Mouse (Mus musculus) embryo, embryonic 10 days (tissue): ENCODE measurements around the gene Tnik.

Source experiments
- DNase-seq: peaks from one replicate; pipeline ENCODE4 v3.0.0-alpha.2; 2015; ENCODE audit warnings: low spot score

Gene Tnik

DNA sequence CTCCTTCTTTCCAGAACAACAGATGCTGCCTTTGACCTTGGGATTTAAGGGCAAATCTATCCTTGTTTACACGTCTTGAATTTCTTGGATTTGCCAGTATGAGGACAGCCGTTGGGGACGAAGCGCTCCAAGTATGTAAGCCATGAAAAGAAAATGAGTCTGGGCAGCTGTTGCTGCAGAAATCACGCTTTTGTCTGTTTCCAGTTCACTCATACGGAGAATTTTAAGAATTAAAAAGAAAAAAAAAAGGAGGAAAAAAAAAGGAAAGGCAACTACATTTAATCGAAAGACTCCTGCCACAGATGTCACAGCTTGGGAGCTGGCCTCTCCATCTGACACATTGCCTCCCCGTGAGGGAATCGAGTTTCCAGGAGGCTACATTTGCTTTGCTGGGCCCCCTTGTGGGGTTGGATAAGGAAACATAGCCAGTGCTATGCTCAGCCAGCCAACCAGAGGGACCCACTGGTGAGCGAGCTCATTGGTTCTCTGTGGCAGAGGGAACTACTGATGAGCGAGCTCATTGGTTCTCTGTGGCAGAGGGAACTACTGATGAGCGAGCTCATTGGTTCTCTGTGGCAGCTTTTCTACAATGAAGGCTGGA, 145.9 kb downstream of the Tnik start:
- peak; percentile 64 for DNase-seq

DNA sequence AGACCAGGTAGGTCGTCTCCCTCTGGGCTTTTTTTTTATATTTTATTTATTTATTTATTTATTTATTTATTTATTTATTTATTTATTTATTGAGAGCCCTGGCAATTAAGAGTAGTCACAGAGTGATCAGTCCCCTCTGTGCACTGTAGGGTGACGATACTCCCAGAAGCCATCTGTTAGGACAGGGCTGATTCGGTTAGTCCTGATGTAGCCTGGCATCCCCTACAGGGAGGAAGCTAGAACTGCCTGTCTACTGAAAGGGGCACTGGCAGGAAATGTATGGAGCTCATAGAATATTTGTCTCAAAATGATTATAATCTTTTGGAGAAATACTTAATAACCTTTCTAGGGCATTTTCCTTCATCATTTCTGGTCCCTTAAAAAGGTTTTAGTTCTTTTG, 147.3 kb downstream of the Tnik start:
- DNase-seq = peak; percentile 29

DNA sequence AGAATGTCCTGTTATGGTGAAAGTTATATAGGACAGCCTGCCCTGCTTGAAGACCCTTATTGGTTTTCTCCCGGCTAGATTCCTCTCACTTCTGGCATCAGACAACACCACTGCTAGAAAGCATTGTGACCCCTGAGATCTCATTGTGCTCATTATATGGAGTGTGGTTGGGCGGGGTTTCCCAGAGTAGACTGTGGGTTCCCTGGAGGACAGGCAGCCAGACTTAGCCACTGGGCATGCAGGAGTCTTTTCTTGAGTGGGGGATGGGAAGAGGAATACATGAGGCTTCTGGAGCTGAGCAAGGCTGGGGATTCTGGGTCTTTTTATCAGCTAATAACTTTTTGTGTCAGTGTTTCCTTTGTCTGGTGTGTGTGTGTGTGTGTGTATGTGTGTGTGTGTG, 153.0 kb downstream of the Tnik start:
- DNase-seq = peak; percentile 40

DNA sequence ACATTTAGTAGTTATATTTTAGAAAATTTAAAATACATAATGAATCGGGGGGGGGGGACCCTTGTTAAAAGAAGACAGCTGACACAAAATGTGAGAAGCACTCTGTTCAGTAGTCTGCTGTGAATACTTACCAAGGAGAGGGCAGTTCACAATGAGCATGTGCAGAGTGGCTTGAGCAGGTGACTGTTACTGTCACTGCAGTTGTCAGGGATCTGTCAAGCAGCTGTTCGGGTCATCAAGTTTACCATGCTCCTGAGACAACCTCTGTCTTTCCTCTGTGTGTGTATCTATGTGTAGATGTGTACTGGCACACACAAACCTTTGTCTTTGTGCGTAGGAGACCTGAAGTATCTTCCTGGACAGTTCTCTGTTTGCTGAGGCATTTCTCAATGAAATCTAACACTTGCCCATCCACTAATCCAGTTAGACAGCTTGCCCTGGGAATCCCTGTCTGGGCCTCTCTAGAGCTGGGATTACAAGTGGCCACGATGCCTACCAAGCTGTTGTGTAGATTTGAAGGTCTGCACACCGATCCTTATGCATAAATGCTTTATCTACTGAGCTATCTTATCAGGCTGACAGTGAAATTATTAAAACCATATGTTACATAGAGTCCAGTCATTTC, 154.2 kb downstream of the Tnik start:
- DNase-seq = no peak

DNA sequence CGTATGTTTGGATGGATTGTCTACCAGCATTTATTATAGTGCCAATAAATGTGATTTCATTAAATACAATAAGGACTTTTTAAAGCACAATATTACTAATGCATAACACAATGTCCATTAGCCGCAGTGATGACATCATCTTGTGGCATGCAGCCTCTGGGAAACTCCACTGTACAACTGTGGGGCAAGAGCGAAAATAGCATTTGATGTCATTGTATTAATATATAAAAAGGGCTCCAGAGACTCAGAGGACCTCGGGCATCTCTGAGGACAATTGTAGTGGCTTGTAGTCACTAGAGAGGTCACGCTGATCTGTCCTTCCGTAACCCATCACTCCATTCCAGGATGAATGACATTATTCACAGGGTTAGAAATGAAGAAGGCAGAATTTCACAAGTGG, 157.2 kb downstream of the Tnik start:
- no peak for DNase-seq

DNA sequence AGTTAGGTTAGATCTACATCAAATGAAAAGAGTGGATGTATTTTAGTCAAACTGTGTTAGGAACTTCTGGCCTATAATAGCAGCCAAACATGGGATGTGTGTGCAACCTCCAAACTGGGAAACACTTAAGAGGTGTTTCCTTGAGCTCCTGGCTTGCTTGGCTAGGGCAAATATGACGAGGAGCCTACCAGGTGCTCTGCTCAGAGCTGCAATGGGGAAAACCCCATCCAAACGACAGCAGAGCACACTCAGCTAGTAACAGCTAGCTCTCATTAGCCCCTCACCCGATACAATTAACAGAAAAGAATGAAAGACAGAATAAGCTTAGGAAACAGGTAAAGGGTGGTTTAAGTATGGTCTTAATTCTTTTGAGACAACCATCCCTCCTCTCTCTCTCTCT, 157.7 kb downstream of the Tnik start:
- no peak for DNase-seq

DNA sequence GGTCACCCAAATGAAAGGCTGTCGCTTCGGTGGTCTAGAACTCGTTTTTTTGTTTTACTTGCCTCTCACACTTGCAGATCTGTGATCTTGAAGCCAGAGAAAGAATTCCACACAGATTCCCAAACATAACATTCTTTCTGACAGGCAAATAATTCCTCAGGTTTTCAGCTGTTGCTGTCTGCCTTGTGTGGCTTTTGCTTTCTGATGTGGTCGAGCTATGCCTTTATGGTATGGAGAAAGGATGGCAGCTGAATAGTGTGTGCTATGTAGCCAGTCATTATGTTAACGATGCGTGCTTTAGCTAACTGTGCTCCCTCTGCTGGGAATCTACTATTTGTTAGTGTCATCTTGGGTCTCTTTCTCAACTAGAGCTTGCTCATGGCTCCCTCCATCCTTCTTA, 158.8 kb downstream of the Tnik start:
- DNase-seq = no peak

DNA sequence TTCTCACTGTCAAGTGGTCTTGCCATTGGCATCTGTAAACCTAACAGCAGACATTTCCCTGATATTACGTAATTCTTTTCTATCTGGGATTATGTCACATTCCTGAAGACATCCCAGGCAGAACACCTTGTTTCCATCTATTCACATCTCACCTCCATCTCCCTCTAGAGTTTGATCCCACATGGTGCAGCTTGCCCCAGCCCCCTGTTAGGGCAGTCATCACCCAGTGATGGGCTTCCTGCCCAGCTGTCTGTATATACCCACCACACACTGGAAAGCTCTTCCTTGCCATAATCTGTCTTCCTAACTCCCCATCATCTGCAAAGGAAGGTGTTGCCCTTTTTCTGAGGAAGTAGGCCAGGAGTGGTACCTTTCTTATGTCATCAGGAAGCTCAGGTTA, 159.2 kb downstream of the Tnik start:
- no peak for DNase-seq

DNA sequence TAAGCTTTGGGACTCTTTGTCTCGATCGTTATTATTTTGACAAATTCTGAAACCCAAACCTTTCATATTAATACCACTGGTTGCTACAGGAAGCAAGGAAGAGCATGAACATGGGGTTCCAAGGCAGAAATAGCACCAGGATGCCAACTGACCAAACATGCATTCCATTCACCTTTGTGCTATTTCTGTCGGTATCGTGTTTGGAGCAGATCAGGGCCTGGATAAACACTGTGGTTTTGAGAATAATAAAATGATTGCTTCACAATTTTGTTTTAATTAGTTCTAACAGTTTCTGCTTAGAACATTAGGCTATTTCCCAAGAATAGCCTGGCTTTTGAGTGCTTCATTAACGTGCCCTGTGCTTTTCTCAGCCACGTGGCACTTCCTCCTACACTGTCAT, 162.9 kb downstream of the Tnik start:
- no peak for DNase-seq

DNA sequence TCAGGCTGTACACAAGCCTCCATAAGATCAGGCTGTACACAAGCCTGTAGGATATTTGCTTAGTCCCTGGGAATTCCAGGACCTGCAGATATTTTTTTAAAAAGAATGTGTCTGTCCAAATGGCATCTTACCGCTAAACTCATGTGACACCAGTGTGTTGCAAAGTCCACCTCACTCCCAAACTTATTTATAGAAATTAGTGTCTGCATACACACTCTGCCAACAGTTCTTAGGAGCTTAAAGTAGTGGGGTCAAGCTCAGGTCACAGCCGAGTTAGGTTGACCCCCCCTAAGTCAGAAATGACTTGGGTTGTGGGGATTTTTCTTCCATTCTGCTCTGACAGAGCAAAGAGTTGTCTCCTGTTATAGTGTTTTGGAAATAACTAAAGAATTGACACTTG, 168.4 kb downstream of the Tnik start:
- DNase-seq = no peak

DNA sequence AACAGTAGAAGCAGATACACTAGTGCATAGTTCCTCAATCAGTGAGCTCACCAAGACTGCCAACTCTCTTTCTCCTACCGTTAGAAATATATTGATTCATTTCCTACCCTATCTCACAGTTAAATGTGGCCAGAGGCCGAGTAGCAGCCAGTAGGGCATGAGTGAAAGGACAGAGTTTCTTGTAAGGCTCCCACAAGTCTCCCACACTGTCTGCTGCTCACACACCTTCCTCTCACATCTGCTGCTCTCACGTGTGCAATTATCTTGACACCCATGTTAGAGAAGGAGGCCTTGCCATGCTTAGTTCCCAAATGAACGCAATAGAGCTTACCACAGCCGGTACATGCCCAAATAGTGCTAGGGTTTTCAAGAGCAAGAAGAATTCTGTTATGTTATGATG, 169.3 kb downstream of the Tnik start:
- no peak for DNase-seq

DNA sequence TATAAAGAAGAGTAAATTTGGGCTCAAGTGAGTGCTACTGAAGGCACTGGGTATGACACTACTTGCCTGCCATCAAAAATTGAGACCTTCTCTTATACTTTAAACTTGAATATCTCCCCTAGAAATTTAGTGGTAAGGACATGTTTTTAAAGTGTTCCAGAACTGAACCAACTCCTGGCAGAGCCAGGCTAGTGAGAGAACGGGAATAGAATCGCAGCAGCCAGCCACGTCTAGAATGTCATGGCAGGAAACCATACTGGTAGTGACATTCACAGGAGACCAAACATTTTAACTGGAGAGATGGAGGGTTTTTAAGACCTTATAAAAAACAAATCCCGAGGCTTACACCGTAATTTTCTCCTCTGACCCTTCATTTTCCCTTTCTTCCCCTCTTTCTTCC, 172.5 kb downstream of the Tnik start:
- no peak for DNase-seq

DNA sequence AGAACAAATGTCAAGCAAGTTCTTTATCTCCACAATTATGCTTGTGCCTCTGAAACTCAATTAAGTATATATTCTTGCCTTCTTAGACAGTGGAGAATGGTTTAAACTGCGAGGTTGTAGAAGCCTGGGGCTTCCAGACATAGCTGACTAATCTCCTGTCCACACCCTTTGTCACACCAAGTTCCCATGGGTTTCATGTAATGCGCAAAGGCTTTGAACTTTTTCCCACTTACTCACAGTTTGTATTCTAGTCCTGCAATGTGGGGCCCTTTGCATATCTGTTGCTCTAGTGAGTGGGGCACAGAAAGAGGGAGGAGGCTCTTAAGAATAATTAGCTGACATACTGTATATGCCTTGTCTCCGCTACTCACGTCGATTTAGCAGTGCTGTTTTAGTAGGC, 174.4 kb downstream of the Tnik start:
- DNase-seq = no peak

DNA sequence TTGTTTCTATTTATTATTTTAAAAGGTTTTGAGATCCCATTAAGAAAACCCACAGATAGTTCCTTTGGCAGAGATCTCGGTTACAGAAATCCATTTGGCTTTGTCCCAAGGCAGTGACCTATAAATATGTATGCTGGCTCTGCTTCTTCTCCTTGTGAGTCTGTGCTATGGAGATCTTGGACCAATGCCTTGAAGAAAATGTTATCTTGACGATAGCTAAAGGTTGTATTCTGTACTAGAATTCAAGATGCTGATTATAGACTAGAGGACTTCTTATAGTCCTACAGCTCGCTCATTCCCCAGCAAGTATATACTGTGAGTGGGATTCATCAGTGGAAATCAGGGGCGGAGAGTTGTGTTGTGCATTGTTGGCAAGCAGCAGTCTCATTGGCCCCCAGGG, 178.5 kb downstream of the Tnik start:
- DNase-seq = no peak

DNA sequence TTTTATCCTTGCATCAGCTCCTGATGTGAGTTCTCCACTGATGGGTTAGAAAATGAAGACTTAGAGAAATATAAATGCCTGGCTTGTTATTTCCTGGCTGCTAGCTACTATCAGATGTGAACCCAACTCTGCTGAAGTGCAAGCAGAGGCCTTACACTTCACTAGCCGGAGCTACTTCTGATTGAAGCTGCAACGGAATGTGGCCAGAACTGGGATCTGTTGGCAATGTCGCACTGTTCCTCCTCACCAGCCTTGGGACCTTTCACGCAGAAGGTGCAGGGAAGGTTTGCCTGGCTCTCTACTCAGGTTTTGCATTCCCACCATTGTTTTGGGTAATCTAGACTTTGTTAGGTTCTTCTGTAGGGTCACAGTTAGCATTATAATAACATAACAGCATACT, 179.1 kb downstream of the Tnik start:
- no peak for DNase-seq

DNA sequence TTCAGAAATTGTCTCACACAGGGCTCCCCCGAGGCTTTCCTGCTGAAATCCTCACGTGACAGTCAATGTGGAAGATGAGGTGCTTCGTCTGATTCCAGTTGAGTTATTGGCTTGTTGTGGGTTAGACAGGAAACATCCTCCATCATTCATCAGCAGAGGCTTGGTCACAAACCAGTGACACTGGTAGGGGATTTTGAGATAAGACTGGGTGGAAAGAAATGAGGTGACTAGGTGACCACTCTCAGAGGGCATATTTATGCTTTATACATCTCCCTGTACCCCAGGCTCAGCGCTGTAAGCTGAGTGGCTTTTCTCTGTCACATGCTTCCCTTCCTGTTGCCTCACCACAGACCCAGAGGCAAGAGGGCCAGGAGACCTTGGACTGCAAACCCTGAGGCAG, 184.9 kb downstream of the Tnik start:
- no peak for DNase-seq

DNA sequence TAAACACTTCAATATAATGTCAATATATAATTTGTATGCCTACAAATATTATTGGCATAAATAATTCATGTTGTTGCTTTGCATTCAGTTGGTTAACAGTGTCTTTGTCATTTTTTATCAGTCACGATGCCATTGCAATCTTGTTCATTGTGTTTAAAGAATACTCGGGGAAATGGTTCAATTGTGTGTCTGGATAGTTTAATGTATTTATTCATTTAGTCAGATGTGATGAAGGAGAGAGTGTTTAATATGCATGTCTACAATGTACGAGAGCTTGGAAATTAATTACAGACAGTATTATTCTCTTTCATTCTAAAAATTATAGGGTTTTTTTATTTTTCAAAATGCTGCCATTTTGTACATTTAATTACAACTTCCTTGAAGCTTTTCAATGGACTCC, 190.4 kb downstream of the Tnik start:
- DNase-seq = no peak

DNA sequence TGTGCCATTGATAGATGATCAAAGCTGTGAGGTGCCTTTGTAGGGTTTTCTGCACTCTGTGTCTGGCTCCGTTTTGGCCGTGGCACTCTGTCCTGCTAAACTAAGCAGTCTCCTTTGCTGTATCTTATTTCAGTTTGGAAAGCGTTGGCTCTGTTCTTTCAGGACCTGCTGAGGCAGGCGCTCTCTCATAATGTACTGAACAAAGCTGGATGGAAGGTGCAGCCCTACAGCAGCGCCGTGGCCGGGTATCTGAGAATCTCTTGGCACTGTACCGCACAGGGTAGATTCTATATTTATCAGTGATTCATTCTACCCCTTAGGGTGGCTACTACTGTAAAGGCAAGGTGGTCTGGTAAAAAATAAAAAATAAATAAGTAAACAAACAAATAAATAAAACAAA, 193.8 kb downstream of the Tnik start:
- DNase-seq = no peak

DNA sequence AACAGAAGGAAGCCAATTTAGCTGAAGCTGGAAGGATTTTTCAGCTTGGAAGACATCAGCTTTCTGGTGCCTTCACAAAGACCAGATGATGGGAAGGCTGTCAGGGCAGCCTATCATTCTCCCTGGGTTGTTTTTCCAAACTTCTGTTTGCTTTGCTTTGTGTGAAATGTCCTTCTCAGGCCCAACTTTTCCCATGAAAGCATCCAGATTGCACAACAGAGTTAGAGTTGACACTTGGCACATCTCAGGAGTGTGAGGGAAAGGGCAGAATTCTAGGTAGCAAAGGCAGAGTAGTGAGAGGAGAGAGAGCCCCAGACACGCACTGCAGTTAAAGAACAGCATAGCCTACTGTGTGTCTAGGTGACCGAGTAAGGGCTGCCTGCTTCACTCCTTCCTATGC, 194.5 kb downstream of the Tnik start:
- DNase-seq = no peak

DNA sequence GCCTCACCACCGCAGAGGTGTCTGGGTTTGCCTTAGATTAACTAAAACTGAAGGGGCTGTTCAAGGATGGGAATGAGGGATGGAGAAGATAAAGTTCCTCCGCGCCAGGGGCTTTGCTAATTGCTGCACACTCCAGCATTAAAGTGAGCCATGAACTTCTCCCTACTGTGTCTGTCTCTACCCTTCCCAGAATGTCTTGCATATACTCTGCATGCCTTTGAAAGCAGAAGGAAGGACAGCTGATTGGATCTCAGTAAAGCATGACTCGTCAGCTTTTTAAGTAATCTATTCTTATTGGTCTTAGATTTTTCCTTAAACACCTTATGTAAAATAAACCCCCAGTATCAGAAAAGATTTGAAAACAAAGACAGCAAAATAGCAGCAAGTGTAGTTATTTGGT, 203.7 kb downstream of the Tnik start:
- no peak for DNase-seq

DNA sequence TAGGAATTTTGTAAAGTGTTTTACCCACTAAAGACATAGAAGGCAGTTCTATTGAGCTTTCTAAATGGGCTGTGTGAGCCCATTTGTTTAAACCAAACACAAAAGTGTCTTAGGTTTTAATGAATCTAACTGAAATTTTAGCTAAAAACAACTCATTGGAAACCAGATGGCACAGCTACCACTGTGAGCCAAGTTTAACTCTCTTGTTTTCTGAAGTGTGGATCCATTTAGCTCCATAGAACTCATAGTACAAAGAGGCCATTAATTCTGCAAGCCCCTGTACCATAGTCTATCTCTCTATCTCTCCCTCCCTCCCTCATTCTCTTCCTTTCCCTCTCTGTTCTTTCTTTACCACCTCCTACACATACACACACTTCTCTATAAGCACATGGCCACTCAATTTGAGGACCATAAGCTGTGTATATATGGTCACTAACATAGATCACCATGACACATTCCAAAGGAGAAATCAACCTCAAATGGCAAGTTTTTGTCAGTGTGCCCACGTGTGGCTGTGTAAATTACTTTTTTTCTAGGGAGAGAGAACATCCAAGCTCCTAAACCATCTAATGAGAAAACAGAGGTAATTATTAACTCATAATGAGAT, 204.2 kb downstream of the Tnik start:
- DNase-seq = no peak

DNA sequence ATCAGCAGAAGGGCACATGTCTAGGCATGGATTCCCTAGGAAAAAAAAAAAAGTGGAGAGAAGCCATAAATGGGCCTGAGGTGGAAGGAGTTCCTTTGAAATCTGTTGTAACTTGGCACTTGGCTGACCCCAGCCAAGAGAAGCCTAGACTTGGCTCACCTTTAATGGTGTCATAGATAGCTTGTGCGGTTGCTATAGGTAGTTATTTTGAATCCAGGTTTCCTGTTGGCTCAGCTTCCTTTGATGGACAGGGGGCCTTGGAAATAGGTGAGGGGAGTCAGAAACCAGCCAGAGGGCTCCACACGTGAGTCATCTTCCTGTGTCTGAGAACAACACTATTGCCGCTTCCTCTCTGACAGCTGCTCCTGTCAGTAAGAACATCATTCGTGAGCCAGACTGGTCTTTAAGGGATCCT, 204.9 kb downstream of the Tnik start:
- no peak for DNase-seq

DNA sequence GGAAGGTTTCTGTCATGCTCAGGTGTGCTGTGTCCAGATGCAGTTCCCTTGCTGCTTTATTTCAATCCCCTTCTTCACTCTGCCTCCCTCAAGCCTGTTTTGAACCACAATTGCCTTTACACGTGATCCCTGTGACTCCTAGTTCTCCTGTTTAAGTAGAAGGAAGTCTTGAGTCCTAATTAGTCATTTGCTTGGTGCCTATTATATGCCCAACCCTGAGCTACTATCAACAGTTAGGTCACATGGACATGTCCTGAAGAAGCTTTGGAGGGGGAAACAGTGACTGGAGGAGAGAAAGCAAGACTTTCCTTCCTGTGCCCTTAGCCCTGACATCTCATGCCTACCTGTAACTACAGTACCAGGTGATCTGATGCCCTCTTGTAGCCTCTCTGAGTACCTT, 210.4 kb downstream of the Tnik start:
- no peak for DNase-seq

DNA sequence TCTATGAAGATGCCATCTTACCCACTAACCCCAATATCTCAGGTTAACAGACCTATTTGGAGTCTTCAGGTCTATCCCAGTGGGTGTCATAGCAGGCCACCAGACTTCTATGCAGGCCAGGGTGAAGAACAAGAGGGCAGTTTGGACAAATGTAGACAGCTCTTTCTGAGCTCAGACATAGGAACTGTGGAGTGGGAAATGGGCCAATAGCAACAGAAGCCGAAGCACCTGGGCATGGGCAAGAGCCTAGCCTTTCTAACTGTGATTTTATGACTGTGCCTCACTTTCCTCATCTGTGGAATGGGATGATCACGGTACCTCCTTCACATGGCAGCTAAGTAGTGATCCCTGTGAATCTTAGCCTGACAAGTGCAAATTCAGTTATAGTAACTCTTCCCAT, 214.4 kb downstream of the Tnik start:
- DNase-seq = no peak
